Mouse (Mus musculus) forebrain, embryonic 13.5 days (tissue): ENCODE results near the gene Chrd. TPM values are rescaled to one million over a fixed set of nuclear protein-coding genes. Genes with fewer than 3 reads are reported as not detected.

Source experiments
- ATAC-seq: fragments of 200-750 bp; cut with Nextera tagmentation; 2 replicates; pipeline ENCODE4 v1.8.0; 2017
- H3K27ac ChIP-seq: fragments of 300-500 bp; sonication (generic); 2 replicates; pipeline ENCODE4 v1.5.1; 2015; ENCODE audit warnings: inconsistent platforms, mild to moderate bottlenecking, moderate library complexity
- H3K27me3 ChIP-seq: fragments of 300-500 bp; sonication (generic); 2 replicates; pipeline ENCODE4 v1.6.1; 2015; ENCODE audit warnings: mild to moderate bottlenecking, inconsistent platforms
- H3K36me3 ChIP-seq: fragments of 300-500 bp; sonication (generic); 2 replicates; pipeline ENCODE4 v1.6.1; 2015; ENCODE audit warnings: mild to moderate bottlenecking, inconsistent platforms; ENCODE audit not compliant: poor library complexity, severe bottlenecking
- H3K4me1 ChIP-seq: fragments of 300-500 bp; sonication (generic); 2 replicates; pipeline ENCODE4 v1.6.1; 2015; ENCODE audit warnings: inconsistent platforms
- H3K4me2 ChIP-seq: fragments of 300-500 bp; sonication (generic); 2 replicates; pipeline ENCODE4 v1.6.1; 2015; ENCODE audit warnings: inconsistent platforms, mild to moderate bottlenecking, moderate library complexity
- H3K4me3 ChIP-seq: fragments of 300-500 bp; sonication (generic); 2 replicates; pipeline ENCODE4 v1.5.1; 2015; ENCODE audit warnings: mild to moderate bottlenecking, inconsistent platforms
- H3K9ac ChIP-seq: fragments of 300-500 bp; sonication (generic); 2 replicates; pipeline ENCODE4 v1.6.1; 2015; ENCODE audit warnings: mild to moderate bottlenecking, inconsistent platforms
- H3K9me3 ChIP-seq: fragments of 300-500 bp; sonication (generic); replicated peaks from 2 replicates; pipeline ENCODE4 v1.6.1; 2016; ENCODE audit warnings: inconsistent platforms
- WGBS: fragments of 180-500 bp; shearing (Covaris S2); methylation state at CpG from one replicate; pipeline ENCODE4 v1.1.7; 2015; 5-methylcytosine and 5-hydroxymethylcytosine counted together
- polyA plus RNA-seq: library from polyadenylated mRNA; unstranded; fragments of >200 nt; fragmentation: Nextera tagmentation; extraction: Ambion mirVana; gene quantifications from 2 replicates; pipeline ENCODE4 v1.2.1, GENCODE M21; 2015

The Chrd gene
- polyA plus RNA-seq, 1 experiment from 2014 or later: 1.8 TPM

DNA sequence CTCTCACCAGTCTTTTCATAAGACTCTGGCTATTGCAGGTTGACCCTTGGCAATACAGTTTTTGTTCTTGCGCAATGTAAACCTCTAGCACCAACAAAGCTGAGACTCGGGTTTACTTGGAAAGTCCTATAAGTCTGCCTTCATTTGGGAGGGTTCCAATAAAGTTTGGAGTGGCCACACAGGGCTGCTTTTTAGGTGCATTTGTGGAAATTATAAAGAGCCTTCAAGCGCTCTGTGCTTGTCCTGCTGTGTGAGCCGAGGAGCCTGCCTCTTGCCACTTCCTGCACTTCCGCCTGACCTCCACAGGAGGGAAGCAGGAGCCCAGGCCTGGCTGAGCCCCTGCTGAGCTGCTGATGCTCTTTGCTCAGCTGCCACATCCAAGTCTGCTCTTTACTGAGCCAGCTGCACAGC lies 8.6 kb upstream of the Chrd start:
- Histone ChIP-seq H3K4me3 (no peak overlapping the region), H3K36me3 (peaks cover 13% of the 10 kb centered on the region), H3K4me2 (no peak overlapping the region), H3K9me3 (no peaks in the 10 kb centered on the region), H3K9ac (no peak overlapping the region), H3K27ac (no peak overlapping the region), H3K27me3 (no peaks in the 10 kb centered on the region), H3K4me1 (no peaks in the 10 kb centered on the region)
- 36% methylated on average over 5 of the region's 5 CpGs for WGBS
- ATAC-seq: peak; percentile 45; the same call in 1 of the 2 replicates

- 86% methylated on average over 7 of the region's 7 CpGs for WGBS
- Histone ChIP-seq H3K36me3 (peaks cover 13% of the 10 kb centered on the region), H3K27ac (no peak overlapping the region), H3K9me3 (no peaks in the 10 kb centered on the region), H3K4me1 (no peaks in the 10 kb centered on the region), H3K4me3 (no peak overlapping the region), H3K9ac (no peak overlapping the region), H3K4me2 (no peak overlapping the region), H3K27me3 (peaks cover under 1% of the 10 kb centered on the region; the same call in 1 of the 2 replicates)
- ATAC-seq: no peak
Measured at GRCm38 (mm10) chr16:20725321-20725720, 7.6 kb upstream of the Chrd start.

GRCm38 (mm10) chr16:20725750-20726149 lies 7.2 kb upstream of the Chrd start:
- Histone ChIP-seq H3K4me2 (no peak overlapping the region), H3K4me3 (no peak overlapping the region), H3K9me3 (no peaks in the 10 kb centered on the region), H3K4me1 (no peaks in the 10 kb centered on the region), H3K36me3 (peaks cover 13% of the 10 kb centered on the region), H3K27ac (no peak overlapping the region), H3K9ac (no peak overlapping the region), H3K27me3 (peaks cover 5% of the 10 kb centered on the region; the same call in 1 of the 2 replicates)
- no peak for ATAC-seq
- WGBS: 79% methylated on average over 4 of the region's 4 CpGs

- H3K9ac ChIP-seq: no peak overlapping the region
- no peaks in the 10 kb centered on the region for H3K4me1 ChIP-seq
- peaks cover 11% of the 10 kb centered on the region for H3K36me3 ChIP-seq
- no peaks in the 10 kb centered on the region for H3K9me3 ChIP-seq
- no peak overlapping the region for H3K4me3 ChIP-seq
- peaks cover 6% of the 10 kb centered on the region; the same call in 1 of the 2 replicates for H3K27me3 ChIP-seq
- WGBS: 69% methylated on average over 1 of the region's 1 CpGs
- H3K27ac ChIP-seq: no peak overlapping the region
- H3K4me2 ChIP-seq: no peak overlapping the region
- no peak for ATAC-seq
Measured at GRCm38 (mm10) chr16:20726384-20726783, 6.5 kb upstream of the Chrd start.

- Histone ChIP-seq H3K9ac (no peak overlapping the region), H3K27ac (no peak overlapping the region), H3K9me3 (no peaks in the 10 kb centered on the region), H3K36me3 (no peaks in the 10 kb centered on the region), H3K4me1 (peaks cover 14% of the 10 kb centered on the region), H3K4me2 (no peak overlapping the region), H3K4me3 (no peak overlapping the region), H3K27me3 (peaks cover 24% of the 10 kb centered on the region)
- 41% methylated on average over 5 of the region's 5 CpGs for WGBS
- no peak for ATAC-seq
Measured at GRCm38 (mm10) chr16:20730293-20730711, 2.6 kb upstream of the Chrd start.

DNA sequence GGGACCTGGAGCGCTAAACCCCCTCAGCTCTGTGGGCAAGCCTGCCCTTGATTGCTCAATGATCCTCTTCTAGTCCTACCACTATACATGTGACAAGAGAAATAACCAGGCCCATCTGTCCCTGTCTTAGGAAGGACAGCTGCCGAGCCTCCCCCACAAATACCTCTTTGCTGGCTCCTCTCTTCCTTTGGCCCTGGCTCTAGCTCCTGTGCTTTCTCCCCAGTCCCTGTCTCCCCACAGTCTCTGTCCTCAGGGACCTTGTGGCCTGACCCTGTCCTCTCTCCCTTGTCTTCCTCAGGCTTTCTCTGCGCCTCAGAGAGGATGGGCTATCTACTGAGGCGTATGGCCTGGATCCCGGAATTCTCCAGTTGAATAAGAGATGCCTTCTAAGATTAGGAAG lies 1.2 kb upstream of the Chrd start:
- no peak overlapping the region for H3K4me2 ChIP-seq
- peaks cover 14% of the 10 kb centered on the region for H3K4me1 ChIP-seq
- no peaks in the 10 kb centered on the region for H3K9me3 ChIP-seq
- no peak overlapping the region for H3K9ac ChIP-seq
- H3K4me3 ChIP-seq: no peak overlapping the region
- ATAC-seq: no peak
- WGBS: 68% methylated on average over 5 of the region's 5 CpGs
- no peak overlapping the region for H3K27ac ChIP-seq
- no peaks in the 10 kb centered on the region for H3K36me3 ChIP-seq
- H3K27me3 ChIP-seq: peaks cover 33% of the 10 kb centered on the region

DNA sequence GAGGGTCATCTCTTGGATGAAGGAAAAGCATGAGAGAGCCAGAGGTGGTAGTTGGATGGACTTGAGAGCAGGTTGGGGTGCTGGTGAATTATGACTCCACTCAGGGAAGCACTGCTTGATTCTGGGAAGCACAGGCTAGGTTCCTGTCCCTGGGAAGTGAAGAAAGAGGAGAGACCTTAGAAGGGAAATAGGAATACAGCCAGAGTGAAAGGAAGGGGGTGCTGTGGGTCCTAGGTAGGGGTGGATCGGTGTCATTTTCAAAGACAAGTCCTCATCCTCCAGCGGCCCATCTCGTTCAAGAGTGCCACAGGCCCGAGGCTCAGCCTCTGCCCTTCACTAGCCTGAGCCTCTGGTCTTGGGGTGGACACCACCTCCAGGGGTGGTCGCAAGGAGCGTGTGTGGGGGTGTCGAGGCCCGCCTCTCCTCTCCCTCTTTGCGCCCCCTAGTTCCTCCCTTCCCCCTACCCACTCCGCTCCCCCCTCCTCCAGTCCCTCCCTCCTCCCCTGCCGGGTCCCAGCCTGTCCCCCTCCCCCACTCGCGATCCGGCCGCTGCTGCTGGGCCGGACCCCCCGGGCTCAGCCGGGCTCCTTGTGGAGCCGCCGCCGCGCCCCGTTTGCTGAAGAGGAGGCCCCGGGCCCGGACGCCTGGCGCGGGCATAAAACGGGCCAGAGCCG lies 539 bp upstream of the Chrd start:
- under 1% methylated on average over 28 of the region's 30 CpGs for WGBS
- Histone ChIP-seq H3K9me3 (no peaks in the 10 kb centered on the region), H3K4me2 (peak overlapping the region; percentile 94), H3K36me3 (no peaks in the 10 kb centered on the region), H3K27me3 (peaks cover 33% of the 10 kb centered on the region), H3K27ac (peak overlapping the region; percentile 14; the same call in 1 of the 2 replicates), H3K4me3 (peak overlapping the region; percentile 61), H3K4me1 (peaks cover 14% of the 10 kb centered on the region), H3K9ac (peak overlapping the region; percentile 81)
- ATAC-seq: peak; percentile 36

- H3K27ac ChIP-seq: no peak within 1 kb of the TSS
- H3K27me3 ChIP-seq: peaks cover 33% of the 10 kb centered on the region
- WGBS: 4% methylated on average over 45 of the region's 45 CpGs
- peaks cover 14% of the 10 kb centered on the region for H3K4me1 ChIP-seq
- peak within 1 kb of the TSS; percentile 94 for H3K4me2 ChIP-seq
- H3K9me3 ChIP-seq: no peaks in the 10 kb centered on the region
- H3K36me3 ChIP-seq: 0 out of 2 replicates have a peak, but pooled peaks cover 2% of the 10 kb centered on the region
- H3K4me3 ChIP-seq: peak within 1 kb of the TSS; percentile 61
- no peak; the same call in 1 of the 2 replicates for ATAC-seq
- H3K9ac ChIP-seq: peak within 1 kb of the TSS; percentile 81
Measured at GRCm38 (mm10) chr16:20733731-20734730, 1.1 kb downstream of the Chrd start, which contains the start of gene Thpo. Thpo (minus strand) TSS chr16:20734511.

DNA sequence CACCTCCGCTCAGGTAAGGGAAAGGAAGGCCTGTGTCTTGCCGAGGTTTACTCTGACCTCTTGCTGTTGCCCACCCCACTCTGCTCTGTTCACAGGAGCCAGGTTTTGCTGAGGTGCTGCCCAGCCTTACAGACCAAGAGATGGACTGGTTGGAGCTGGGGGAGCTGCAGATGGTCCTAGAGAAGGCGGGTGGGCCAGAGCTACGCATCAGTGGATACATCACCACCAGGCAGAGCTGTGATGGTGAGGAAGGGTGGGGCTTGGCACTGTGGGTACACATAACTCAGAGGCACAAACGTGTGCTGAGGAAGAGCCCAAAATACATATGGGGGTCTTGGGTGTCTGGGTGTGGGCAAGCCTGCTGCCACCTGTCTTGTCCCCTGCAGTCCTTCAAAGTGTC lies 2.7 kb downstream of the Chrd start:
- Histone ChIP-seq H3K4me1 (peaks cover 14% of the 10 kb centered on the region), H3K9me3 (no peaks in the 10 kb centered on the region), H3K27ac (no peak overlapping the region), H3K4me2 (no peak overlapping the region), H3K9ac (no peak overlapping the region), H3K36me3 (0 out of 2 replicates have a peak, but pooled peaks cover 2% of the 10 kb centered on the region), H3K27me3 (peaks cover 30% of the 10 kb centered on the region), H3K4me3 (no peak overlapping the region)
- WGBS: 84% methylated on average over 5 of the region's 5 CpGs
- ATAC-seq: no peak

DNA sequence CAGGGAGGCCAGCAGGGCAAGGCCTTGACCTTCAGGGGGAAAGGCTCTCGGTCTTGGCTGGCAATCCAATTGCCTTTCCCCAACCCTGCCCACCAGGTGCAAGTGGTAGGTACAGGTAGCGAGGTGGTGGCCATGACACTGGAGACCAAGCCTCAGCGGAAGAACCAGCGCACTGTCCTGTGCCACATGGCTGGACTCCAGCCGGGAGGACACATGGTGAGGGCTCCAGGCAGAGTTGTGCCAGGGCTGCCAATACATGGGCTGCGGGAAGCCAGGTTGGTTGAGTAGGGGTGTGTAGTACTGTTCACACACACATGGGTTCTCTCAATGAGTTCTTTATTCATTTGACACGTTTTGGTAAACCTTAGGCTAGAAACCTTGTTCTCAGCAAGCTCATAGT lies 3.2 kb downstream of the Chrd start:
- 90% methylated on average over 7 of the region's 7 CpGs for WGBS
- no peak for ATAC-seq

DNA sequence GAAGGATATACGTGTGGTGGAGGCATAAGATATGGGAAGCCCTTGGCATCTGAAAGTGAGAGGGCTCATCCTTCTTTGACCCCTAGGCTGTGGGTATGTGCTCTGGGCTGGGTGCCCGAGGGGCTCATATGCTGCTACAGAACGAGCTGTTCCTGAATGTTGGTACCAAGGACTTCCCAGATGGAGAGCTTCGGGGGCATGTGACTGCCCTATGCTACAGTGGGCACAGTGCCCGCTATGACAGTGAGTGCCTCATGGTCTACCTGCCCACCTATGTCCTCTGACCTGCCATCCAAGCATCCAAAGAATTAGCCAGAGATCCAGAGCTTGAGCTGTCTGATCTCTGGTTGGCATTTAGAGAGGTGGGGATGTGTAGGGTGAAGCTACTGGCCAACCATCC lies 3.9 kb downstream of the Chrd start:
- WGBS: 89% methylated on average over 5 of the region's 5 CpGs
- no peak overlapping the region for H3K4me2 ChIP-seq

More for the DNA sequence above, 3.2 kb downstream of the Chrd start:
- no peak overlapping the region for H3K27ac ChIP-seq
- no peak overlapping the region for H3K4me3 ChIP-seq
- peaks cover 14% of the 10 kb centered on the region for H3K4me1 ChIP-seq
- H3K9me3 ChIP-seq: no peaks in the 10 kb centered on the region
- no peak overlapping the region for H3K9ac ChIP-seq
- H3K27me3 ChIP-seq: peaks cover 28% of the 10 kb centered on the region
- H3K36me3 ChIP-seq: 0 out of 2 replicates have a peak, but pooled peaks cover 2% of the 10 kb centered on the region
- no peak overlapping the region for H3K4me2 ChIP-seq

GRCm38 (mm10) chr16:20739845-20740244 lies 6.9 kb downstream of the Chrd start:
- Histone ChIP-seq H3K9me3 (no peaks in the 10 kb centered on the region), H3K36me3 (0 out of 2 replicates have a peak, but pooled peaks cover 2% of the 10 kb centered on the region), H3K4me3 (no peak overlapping the region), H3K4me2 (no peak overlapping the region), H3K27ac (no peak overlapping the region), H3K4me1 (no peaks in the 10 kb centered on the region), H3K27me3 (peaks cover 14% of the 10 kb centered on the region), H3K9ac (no peak overlapping the region)
- ATAC-seq: no peak
- 89% methylated on average over 9 of the region's 9 CpGs for WGBS

More for the DNA sequence above, 3.9 kb downstream of the Chrd start:
- Histone ChIP-seq H3K4me1 (peaks cover 14% of the 10 kb centered on the region), H3K27ac (no peak overlapping the region), H3K36me3 (0 out of 2 replicates have a peak, but pooled peaks cover 2% of the 10 kb centered on the region), H3K9ac (no peak overlapping the region), H3K9me3 (no peaks in the 10 kb centered on the region), H3K27me3 (peaks cover 28% of the 10 kb centered on the region), H3K4me3 (no peak overlapping the region)
- ATAC-seq: no peak
